Mouse (Mus musculus): ENCODE measurements at regions not wholly inside any gene's neighbourhood (a gene's known extent, or its start where the extent isn't known, plus 50 kb on each side); places are given as distances from the start of the nearest gene placed in this dataset.

GRCm38 (mm10) chr5:126650415-126650814, 591.2 kb upstream of the Tmem132c start:
- H3K4me1 ChIP-seq: no peaks in the 10 kb centered on the region
- no peak for TF ChIP-seq FLI1 (IDR thresholded peaks at IDR 0.05; ENCODE audit: low read length)
- no peak for TF ChIP-seq GATA1 (IDR thresholded peaks at IDR 0.05; ENCODE audit: borderline replicate concordance, low read length)
- H3K4me3 ChIP-seq (replicated peaks): no peak overlapping the region
- no peaks in the 10 kb centered on the region for H3K36me3 ChIP-seq (replicated peaks; ENCODE audit: low read length)
- H3K9me3 ChIP-seq: peaks cover 36% of the 10 kb centered on the region
- no peaks in the 10 kb centered on the region for H3K27me3 ChIP-seq (replicated peaks)

- Histone ChIP-seq H3K4me3 (replicated peaks) (no peak overlapping the region), H3K27me3 (replicated peaks) (no peaks in the 10 kb centered on the region), H3K9me3 (peaks cover 38% of the 10 kb centered on the region), H3K36me3 (replicated peaks; ENCODE audit: low read length) (no peaks in the 10 kb centered on the region), H3K4me1 (no peaks in the 10 kb centered on the region)
- no peak for TF ChIP-seq FLI1 (IDR thresholded peaks at IDR 0.05; ENCODE audit: low read length)
- TF ChIP-seq GATA1 (IDR thresholded peaks at IDR 0.05; ENCODE audit: borderline replicate concordance, low read length): no peak
Measured at GRCm38 (mm10) chr5:126651367-126651766, 590.2 kb upstream of the Tmem132c start.

- TF ChIP-seq GATA1 (IDR thresholded peaks at IDR 0.05; ENCODE audit: borderline replicate concordance, low read length): no peak
- no peak for TF ChIP-seq FLI1 (IDR thresholded peaks at IDR 0.05; ENCODE audit: low read length)
- no peaks in the 10 kb centered on the region for H3K36me3 ChIP-seq (replicated peaks; ENCODE audit: low read length)
- H3K27me3 ChIP-seq (replicated peaks): no peaks in the 10 kb centered on the region
- no peaks in the 10 kb centered on the region for H3K4me1 ChIP-seq
- no peak overlapping the region for H3K4me3 ChIP-seq (replicated peaks)
- H3K9me3 ChIP-seq: peaks cover 53% of the 10 kb centered on the region
Measured at GRCm38 (mm10) chr5:126662648-126663047, 579.0 kb upstream of the Tmem132c start.

- no peak overlapping the region for H3K4me3 ChIP-seq (replicated peaks)
- H3K36me3 ChIP-seq (replicated peaks; ENCODE audit: low read length): no peaks in the 10 kb centered on the region
- H3K9me3 ChIP-seq: peaks cover 25% of the 10 kb centered on the region
- TF ChIP-seq GATA1 (IDR thresholded peaks at IDR 0.05; ENCODE audit: borderline replicate concordance, low read length): no peak
- no peak for TF ChIP-seq FLI1 (IDR thresholded peaks at IDR 0.05; ENCODE audit: low read length)
- H3K4me1 ChIP-seq: no peaks in the 10 kb centered on the region
- H3K27me3 ChIP-seq (replicated peaks): no peaks in the 10 kb centered on the region
Measured at GRCm38 (mm10) chr5:126671156-126671555, 570.5 kb upstream of the Tmem132c start.

- TF ChIP-seq FLI1 (IDR thresholded peaks at IDR 0.05; ENCODE audit: low read length) (no peak), GATA1 (IDR thresholded peaks at IDR 0.05; ENCODE audit: borderline replicate concordance, low read length) (no peak)
- Histone ChIP-seq H3K36me3 (replicated peaks; ENCODE audit: low read length) (no peaks in the 10 kb centered on the region), H3K4me3 (replicated peaks) (no peak overlapping the region), H3K4me1 (no peaks in the 10 kb centered on the region), H3K27me3 (replicated peaks) (no peaks in the 10 kb centered on the region), H3K9me3 (peaks cover 47% of the 10 kb centered on the region)
Measured at GRCm38 (mm10) chr5:126680262-126680661, 561.3 kb upstream of the Tmem132c start.

- no peak for TF ChIP-seq FLI1 (IDR thresholded peaks at IDR 0.05; ENCODE audit: low read length)
- no peak for TF ChIP-seq GATA1 (IDR thresholded peaks at IDR 0.05; ENCODE audit: borderline replicate concordance, low read length)
- H3K36me3 ChIP-seq (replicated peaks; ENCODE audit: low read length): no peaks in the 10 kb centered on the region
- H3K9me3 ChIP-seq: peaks cover 68% of the 10 kb centered on the region
Measured at GRCm38 (mm10) chr5:126699314-126699713, 542.3 kb upstream of the Tmem132c start.

GRCm38 (mm10) chr5:126703516-126704282, 537.9 kb upstream of the Tmem132c start:
- H3K9me3 ChIP-seq: peaks cover 77% of the 10 kb centered on the region

More at GRCm38 (mm10) chr5:126699314-126699713, 542.3 kb upstream of the Tmem132c start:
- Histone ChIP-seq H3K4me1 (no peaks in the 10 kb centered on the region), H3K27me3 (replicated peaks) (no peaks in the 10 kb centered on the region), H3K4me3 (replicated peaks) (no peak overlapping the region)

GRCm38 (mm10) chr5:126705871-126706270, 535.7 kb upstream of the Tmem132c start:
- H3K36me3 ChIP-seq (replicated peaks; ENCODE audit: low read length): no peaks in the 10 kb centered on the region
- H3K27me3 ChIP-seq (replicated peaks): no peaks in the 10 kb centered on the region

More at GRCm38 (mm10) chr5:126703516-126704282, 537.9 kb upstream of the Tmem132c start:
- no peaks in the 10 kb centered on the region for H3K4me1 ChIP-seq
- no peaks in the 10 kb centered on the region for H3K27me3 ChIP-seq (replicated peaks)
- TF ChIP-seq FLI1 (IDR thresholded peaks at IDR 0.05; ENCODE audit: low read length): no peak
- no peak for TF ChIP-seq GATA1 (IDR thresholded peaks at IDR 0.05; ENCODE audit: borderline replicate concordance, low read length)
- no peak overlapping the region for H3K4me3 ChIP-seq (replicated peaks)
- H3K36me3 ChIP-seq (replicated peaks; ENCODE audit: low read length): no peaks in the 10 kb centered on the region

GRCm38 (mm10) chr5:126706701-126707100, 534.9 kb upstream of the Tmem132c start:
- H3K4me3 ChIP-seq (replicated peaks): no peak overlapping the region
- peaks cover 80% of the 10 kb centered on the region for H3K9me3 ChIP-seq
- no peaks in the 10 kb centered on the region for H3K36me3 ChIP-seq (replicated peaks; ENCODE audit: low read length)
- no peaks in the 10 kb centered on the region for H3K4me1 ChIP-seq
- TF ChIP-seq FLI1 (IDR thresholded peaks at IDR 0.05; ENCODE audit: low read length) (no peak), GATA1 (IDR thresholded peaks at IDR 0.05; ENCODE audit: borderline replicate concordance, low read length) (no peak)
- no peaks in the 10 kb centered on the region for H3K27me3 ChIP-seq (replicated peaks)

More at GRCm38 (mm10) chr5:126705871-126706270, 535.7 kb upstream of the Tmem132c start:
- Histone ChIP-seq H3K4me1 (no peaks in the 10 kb centered on the region), H3K4me3 (replicated peaks) (no peak overlapping the region), H3K9me3 (peaks cover 75% of the 10 kb centered on the region)
- no peak for TF ChIP-seq GATA1 (IDR thresholded peaks at IDR 0.05; ENCODE audit: borderline replicate concordance, low read length)
- TF ChIP-seq FLI1 (IDR thresholded peaks at IDR 0.05; ENCODE audit: low read length): no peak

GRCm38 (mm10) chr5:126714672-126715071, 526.9 kb upstream of the Tmem132c start:
- Histone ChIP-seq H3K4me3 (replicated peaks) (no peak overlapping the region), H3K27me3 (replicated peaks) (no peaks in the 10 kb centered on the region), H3K4me1 (no peaks in the 10 kb centered on the region), H3K36me3 (replicated peaks; ENCODE audit: low read length) (no peaks in the 10 kb centered on the region), H3K9me3 (peaks cover 69% of the 10 kb centered on the region)
- TF ChIP-seq FLI1 (IDR thresholded peaks at IDR 0.05; ENCODE audit: low read length) (no peak), GATA1 (IDR thresholded peaks at IDR 0.05; ENCODE audit: borderline replicate concordance, low read length) (no peak)
